Mouse (Mus musculus) midbrain, postnatal 0 days (tissue): ENCODE results near the gene Slc16a14. TPM values are rescaled to one million over a fixed set of nuclear protein-coding genes. Genes with fewer than 3 reads are reported as not detected.

ENCODE experiments used
- ATAC-seq: fragments of 200-750 bp; cut with Nextera tagmentation; 2 replicates; pipeline ENCODE4 v1.8.0; 2017; ENCODE audit warnings: moderate number of reproducible peaks, mild to moderate bottlenecking, moderate TSS enrichment, moderate library complexity; ENCODE audit not compliant: low FRiP score
- DNase-seq: peaks from one replicate; pipeline ENCODE4 v3.0.0-alpha.2; 2015; ENCODE audit warnings: low spot score
- H3K27ac ChIP-seq: fragments of 300-500 bp; sonication (generic); 2 replicates; pipeline ENCODE4 v1.5.1; 2014; ENCODE audit warnings: low read depth, mild to moderate bottlenecking, low read length, mixed read lengths
- H3K27me3 ChIP-seq: fragments of 300-500 bp; sonication (generic); 2 replicates; pipeline ENCODE4 v1.6.1; 2014; ENCODE audit warnings: low read length, control low read depth, mixed read lengths; ENCODE audit not compliant: insufficient read depth
- H3K36me3 ChIP-seq: fragments of 300-500 bp; sonication (generic); 2 replicates; pipeline ENCODE4 v1.6.1; 2014; ENCODE audit warnings: low read length, control low read depth, mixed read lengths; ENCODE audit not compliant: insufficient read depth
- H3K4me1 ChIP-seq: fragments of 300-500 bp; sonication (generic); 2 replicates; pipeline ENCODE4 v1.6.1; 2014; ENCODE audit warnings: mild to moderate bottlenecking, control low read depth, antibody characterized with exemption, low read length, mixed read lengths; ENCODE audit not compliant: insufficient read depth
- H3K4me2 ChIP-seq: fragments of 300-500 bp; sonication (generic); 2 replicates; pipeline ENCODE4 v1.6.1; 2014; ENCODE audit warnings: low read depth, mild to moderate bottlenecking, low read length, mixed read lengths; ENCODE audit not compliant: poor library complexity, severe bottlenecking
- H3K4me3 ChIP-seq: fragments of 300-500 bp; sonication (generic); 2 replicates; pipeline ENCODE4 v1.5.1; 2014; ENCODE audit warnings: low read depth, mild to moderate bottlenecking, low read length, moderate library complexity
- H3K9ac ChIP-seq: fragments of 300-500 bp; sonication (generic); replicated peaks from 2 replicates; pipeline ENCODE4 v1.6.1; 2014; ENCODE audit warnings: mild to moderate bottlenecking, low read length, moderate library complexity, mixed read lengths; ENCODE audit not compliant: poor library complexity, severe bottlenecking
- H3K9me3 ChIP-seq: fragments of 300-500 bp; sonication (generic); 2 replicates; pipeline ENCODE4 v1.6.1; 2016; ENCODE audit warnings: low read length, control low read depth
- CTCF ChIP-seq: IDR thresholded peaks from 2 replicates; pipeline ENCODE4 v1.5.1; 2016; ENCODE audit warnings: antibody characterized with exemption, mild to moderate bottlenecking
- WGBS: fragments of 180-500 bp; shearing (Covaris S2); extraction: QIAGEN DNeasy Blood & Tissue Kit; methylation state at CpG from one replicate; pipeline ENCODE4 v1.1.7; 2014; 5-methylcytosine and 5-hydroxymethylcytosine counted together
- polyA plus RNA-seq: library from polyadenylated mRNA; unstranded; fragments of >200 nt; fragmentation: Nextera tagmentation; extraction: Ambion mirVana; gene quantifications from 2 replicates; pipeline ENCODE4 v1.2.1, GENCODE M21; 2015
- total RNA-seq: library from RNA; depleted of rRNA; stranded (reverse); fragments of >200 nt; gene quantifications from 2 replicates; pipeline ENCODE4 v1.2.3, GENCODE M21; 2014

Gene Slc16a14
- total and polyA plus RNA-seq, 2 experiments from 2014 or later: 17.5 to 19.7 TPM

DNA sequence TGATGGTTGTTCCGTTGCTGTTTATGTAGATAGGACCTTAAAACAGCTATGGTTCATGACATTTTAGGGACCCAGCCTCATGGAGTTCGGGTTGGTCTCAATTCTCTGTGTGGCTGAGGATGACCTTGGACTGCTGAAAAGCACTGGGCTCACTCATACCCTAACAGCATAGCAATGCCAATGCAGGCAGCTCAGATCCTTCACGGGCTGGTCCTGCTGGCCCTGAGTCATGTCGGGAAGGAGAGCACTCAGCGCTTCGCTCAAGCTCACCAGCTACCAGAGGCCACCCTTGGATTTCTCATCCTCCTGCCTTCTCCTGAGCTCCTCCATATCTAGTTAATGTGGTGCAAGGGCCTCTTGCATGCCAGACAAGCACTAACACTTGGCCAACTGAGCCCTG, 35.8 kb downstream of the Slc16a14 start:
- no peak for TF ChIP-seq CTCF
- Histone ChIP-seq H3K9me3 (no peaks in the 10 kb centered on the region), H3K4me2 (no peak overlapping the region), H3K27ac (no peak overlapping the region), H3K27me3 (no peaks in the 10 kb centered on the region), H3K4me3 (no peak overlapping the region), H3K36me3 (no peaks in the 10 kb centered on the region), H3K9ac (no peak overlapping the region), H3K4me1 (no peaks in the 10 kb centered on the region)
- 95% methylated on average over 6 of the region's 6 CpGs for WGBS
- ATAC-seq (no peak), DNase-seq (no peak)

DNA sequence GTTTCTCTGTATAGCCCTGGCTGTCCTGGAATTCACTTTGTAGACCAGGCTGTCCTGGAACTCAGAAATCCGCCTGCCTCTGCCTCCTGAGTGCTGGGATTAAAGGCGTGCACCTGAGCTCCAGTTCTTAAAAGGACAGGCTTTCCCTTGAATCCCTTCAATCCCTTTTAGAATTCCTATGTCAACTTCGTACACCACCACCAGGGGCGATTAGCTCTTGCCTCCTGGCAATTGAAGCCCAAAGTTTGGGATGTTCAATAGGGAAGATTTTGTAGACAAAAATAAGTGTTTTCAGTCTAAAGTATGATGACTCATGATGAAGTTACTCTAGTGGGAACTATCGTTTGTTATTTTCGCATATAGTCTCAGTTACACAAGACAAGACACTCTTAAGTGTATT, 37.6 kb downstream of the Slc16a14 start:
- no peak for TF ChIP-seq CTCF
- no peaks in the 10 kb centered on the region for H3K36me3 ChIP-seq
- H3K9me3 ChIP-seq: no peaks in the 10 kb centered on the region
- no peak overlapping the region for H3K4me3 ChIP-seq
- H3K27me3 ChIP-seq: no peaks in the 10 kb centered on the region
- DNase-seq (no peak), ATAC-seq (no peak)
- H3K4me1 ChIP-seq: no peaks in the 10 kb centered on the region
- H3K27ac ChIP-seq: no peak overlapping the region
- WGBS: 86% methylated on average over 6 of the region's 6 CpGs
- H3K4me2 ChIP-seq: no peak overlapping the region
- no peak overlapping the region for H3K9ac ChIP-seq

DNA sequence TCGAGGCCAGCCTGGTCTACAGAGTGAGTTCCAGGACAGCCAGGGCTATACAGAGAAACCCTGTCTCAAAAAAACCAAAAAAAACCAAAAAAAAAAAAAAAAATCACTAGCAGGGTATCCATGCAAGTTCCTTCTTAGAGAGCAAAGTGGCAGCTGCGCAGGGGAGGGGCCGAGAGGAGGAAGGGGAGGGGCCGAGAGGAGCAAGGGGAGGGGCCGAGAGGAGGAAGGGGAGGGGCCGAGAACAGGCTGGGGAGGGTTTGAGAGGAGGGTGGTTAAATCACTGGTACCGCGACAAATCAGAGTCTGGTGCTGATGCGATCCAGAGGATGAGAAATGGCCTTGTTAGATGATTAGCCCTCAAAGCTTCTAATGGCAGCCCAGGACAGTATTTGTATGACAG, 43.2 kb downstream of the Slc16a14 start:
- Histone ChIP-seq H3K4me2 (no peak overlapping the region), H3K36me3 (no peaks in the 10 kb centered on the region; the same call in 1 of the 2 replicates), H3K9ac (no peak overlapping the region), H3K4me1 (no peaks in the 10 kb centered on the region), H3K27me3 (no peaks in the 10 kb centered on the region), H3K4me3 (no peak overlapping the region), H3K9me3 (no peaks in the 10 kb centered on the region), H3K27ac (no peak overlapping the region)
- ATAC-seq (no peak), DNase-seq (no peak)
- 94% methylated on average over 8 of the region's 9 CpGs for WGBS
- no peak for TF ChIP-seq CTCF

DNA sequence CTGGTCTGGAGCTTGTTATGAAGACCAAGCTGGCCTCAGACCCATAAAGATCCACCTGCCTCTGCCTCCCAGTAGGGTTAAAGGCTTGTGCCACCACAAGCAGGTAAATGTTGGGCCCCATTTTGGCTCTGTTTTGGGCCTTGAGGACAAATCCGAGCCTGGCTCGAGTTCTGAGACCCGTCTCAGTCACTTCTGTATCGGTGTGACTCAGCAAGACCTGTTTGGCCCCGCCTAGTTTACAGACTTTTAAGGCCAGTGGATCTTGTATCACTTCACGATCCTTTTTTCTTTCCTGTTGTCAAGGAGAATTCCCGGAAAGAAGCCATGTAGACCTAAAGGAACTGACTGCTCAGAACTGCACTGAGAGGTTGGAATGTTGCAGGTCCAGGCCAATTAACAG, 44.4 kb downstream of the Slc16a14 start:
- Histone ChIP-seq H3K4me3 (no peak overlapping the region), H3K27me3 (no peaks in the 10 kb centered on the region), H3K36me3 (no peaks in the 10 kb centered on the region; the same call in 1 of the 2 replicates), H3K9ac (no peak overlapping the region), H3K27ac (no peak overlapping the region), H3K9me3 (no peaks in the 10 kb centered on the region), H3K4me2 (no peak overlapping the region), H3K4me1 (no peaks in the 10 kb centered on the region)
- 57% methylated on average over 7 of the region's 7 CpGs for WGBS
- TF ChIP-seq CTCF: no peak
- ATAC-seq (no peak), DNase-seq (no peak)

DNA sequence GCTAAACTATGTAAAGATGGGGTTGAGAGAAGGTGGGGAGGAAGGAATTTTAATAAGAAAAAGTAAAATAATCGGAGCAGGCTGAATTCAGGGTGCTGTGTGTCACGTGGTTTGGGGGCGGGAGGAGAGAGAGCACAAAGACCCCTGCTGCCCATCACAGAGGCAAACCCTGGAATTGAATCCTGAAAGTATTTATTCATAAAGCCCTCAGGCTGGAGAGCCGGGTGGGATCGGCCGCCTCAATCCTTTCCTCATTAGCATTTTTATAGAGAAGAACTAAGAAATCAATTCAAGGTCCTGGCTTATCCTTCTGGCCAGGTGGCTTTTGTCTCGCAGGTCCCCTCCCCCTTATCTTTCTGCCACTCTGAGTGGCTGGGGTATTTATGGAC, 44.9 kb downstream of the Slc16a14 start:
- Histone ChIP-seq H3K9ac (no peak overlapping the region), H3K27ac (no peak overlapping the region), H3K36me3 (no peaks in the 10 kb centered on the region; the same call in 1 of the 2 replicates), H3K27me3 (no peaks in the 10 kb centered on the region), H3K4me1 (no peaks in the 10 kb centered on the region), H3K4me2 (peak overlapping the region; percentile 10; the same call in 1 of the 2 replicates), H3K9me3 (no peaks in the 10 kb centered on the region), H3K4me3 (no peak overlapping the region)
- 4% methylated on average over 7 of the region's 7 CpGs for WGBS
- ATAC-seq: peak; percentile 73
- peak; percentile 26 for DNase-seq
- TF ChIP-seq CTCF: no peak

DNA sequence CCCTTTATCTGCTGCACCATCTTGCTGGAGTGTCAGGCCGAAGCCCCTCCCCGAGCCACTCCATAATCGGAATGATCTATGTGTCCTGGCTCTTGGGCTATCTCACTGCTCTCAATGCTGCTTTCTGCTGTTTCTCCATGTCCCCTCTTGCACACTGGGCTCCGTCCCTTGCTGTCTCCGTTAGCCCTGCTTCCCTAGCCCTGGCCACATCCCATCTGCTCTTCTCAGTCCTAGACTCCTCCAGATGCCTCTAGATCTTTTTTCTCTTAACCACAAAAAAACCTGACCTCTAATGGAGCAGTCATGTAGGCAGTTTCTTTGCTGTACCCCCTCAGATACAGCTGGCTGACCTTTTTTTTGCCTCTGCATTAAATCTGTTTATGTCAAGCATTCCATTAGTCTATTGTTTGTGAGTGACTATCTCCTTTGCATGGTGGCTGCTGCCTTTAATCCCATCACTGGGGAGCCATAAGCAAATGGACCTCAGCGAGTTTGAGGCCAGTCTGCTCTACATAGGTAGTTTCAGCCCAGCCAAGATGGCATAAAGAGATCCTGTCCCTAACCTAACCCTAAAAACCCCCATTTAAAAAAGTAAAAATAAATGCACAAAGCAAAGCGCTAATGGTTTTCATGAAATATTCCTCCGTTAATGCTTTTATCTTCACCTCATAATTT, 45.5 kb downstream of the Slc16a14 start:
- ATAC-seq: no peak

More for the DNA sequence above, 45.5 kb downstream of the Slc16a14 start:
- no peak for TF ChIP-seq CTCF
- Histone ChIP-seq H3K27me3 (no peaks in the 10 kb centered on the region), H3K36me3 (no peaks in the 10 kb centered on the region; the same call in 1 of the 2 replicates), H3K4me1 (no peaks in the 10 kb centered on the region), H3K9ac (no peak overlapping the region), H3K27ac (0 out of 2 replicates have a peak overlapping the region, but pooled peaks have one; percentile 47), H3K4me2 (peak overlapping the region; percentile 10; the same call in 1 of the 2 replicates), H3K9me3 (no peaks in the 10 kb centered on the region), H3K4me3 (no peak overlapping the region)
- no peak for DNase-seq
- 30% methylated on average over 8 of the region's 8 CpGs for WGBS
